ENCODE assay signal across 26 mouse cellular contexts in the genomic region with DNA sequence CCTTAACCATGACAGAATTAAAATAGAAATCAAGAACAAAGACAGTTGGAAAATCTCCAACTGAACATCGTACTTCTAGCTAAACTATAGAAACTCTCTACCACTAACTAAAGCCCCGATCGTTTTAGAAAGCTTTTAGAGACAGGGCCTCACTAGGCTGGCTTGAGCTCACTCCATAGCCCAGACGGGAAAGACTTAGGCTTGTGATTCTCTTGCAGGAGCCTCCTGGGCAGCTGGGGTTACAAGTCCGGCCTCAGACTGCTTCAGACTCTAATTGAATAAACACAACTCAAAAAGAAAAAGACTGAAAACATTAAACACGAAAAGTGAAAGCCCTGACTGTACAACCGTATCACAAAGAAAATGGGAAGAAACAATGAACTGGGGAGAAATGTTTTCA.
A peak's percentile ranks its signal among the peaks of the same experiment; 100 is the strongest.
DNase-seq lines count a peak whose midpoint lies in the region; ATAC-seq and TF ChIP-seq lines count a peak whose summit lies in the region.
"Had no signal": no experiment of that assay in that cellular context is flagged by ENCODE, and none has a peak within 500 bp of the region (broad histone marks: within the 10 kb centered on the region; RNA-seq: fewer than 3 reads in every experiment).

No protein-coding gene starts in this region.

- H3K36me3 ChIP-seq in hindbrain, embryonic 12.5 days: no peaks in the 10 kb centered on the region
- H3K36me3 ChIP-seq in hindbrain, postnatal 0 days (ENCODE audit: insufficient read depth, low read length): no peaks in the 10 kb centered on the region
- H3K36me3 ChIP-seq: embryonic facial prominence, embryonic 12.5 days; embryonic facial prominence, embryonic 15.5 days; forebrain, embryonic 12.5 days; heart, embryonic 12.5 days; heart, embryonic 15.5 days; intestine, embryonic 15.5 days had no signal

- H3K27me3 ChIP-seq in hindbrain, embryonic 12.5 days: no peaks in the 10 kb centered on the region; the same call in 1 of the 2 replicates
- no peaks in the 10 kb centered on the region for H3K27me3 ChIP-seq in hindbrain, postnatal 0 days (ENCODE audit: insufficient read depth, low read length)
- H3K27me3 ChIP-seq: embryonic facial prominence, embryonic 12.5 days; embryonic facial prominence, embryonic 15.5 days; forebrain, embryonic 12.5 days; heart, embryonic 12.5 days; heart, embryonic 15.5 days; intestine, embryonic 15.5 days had no signal

- TF ChIP-seq CTCF in gastrocnemius, adult 2 months (IDR thresholded peaks at IDR 0.05): no peak
- no peak for TF ChIP-seq CTCF in hindbrain, postnatal 0 days (IDR thresholded peaks at IDR 0.05; ENCODE audit: low read depth)
- no peak for TF ChIP-seq CTCF in brain, embryonic 14.5 days (IDR thresholded peaks at IDR 0.05; ENCODE audit: borderline replicate concordance, extremely low read depth, insufficient read depth, insufficient read length)
- no peak for TF ChIP-seq CTCF in lung, adult 2 months (IDR thresholded peaks at IDR 0.05; ENCODE audit: insufficient read depth, low read length)

- no peak for TF ChIP-seq POLR2A in brain, embryonic 14.5 days (IDR thresholded peaks at IDR 0.05; ENCODE audit: borderline replicate concordance, extremely low read depth, insufficient read depth, insufficient read length, poor library complexity, severe bottlenecking)
- no peak for TF ChIP-seq POLR2A in lung, adult 2 months (IDR thresholded peaks at IDR 0.05; ENCODE audit: borderline replicate concordance, extremely low read depth, low read depth, low read length)

- no peak overlapping the region for H3K4me3 ChIP-seq in gastrocnemius, adult 2 months
- no peak overlapping the region for H3K4me3 ChIP-seq in hindbrain, embryonic 12.5 days
- no peak overlapping the region for H3K4me3 ChIP-seq in hindbrain, postnatal 0 days (ENCODE audit: low read length)
- no peak overlapping the region for H3K4me3 ChIP-seq in lung, adult 2 months (replicated peaks; ENCODE audit: extremely low read depth, low read depth, low read length)
- H3K4me3 ChIP-seq: embryonic facial prominence, embryonic 12.5 days; embryonic facial prominence, embryonic 15.5 days; forebrain, embryonic 12.5 days; heart, embryonic 12.5 days; heart, embryonic 15.5 days; intestine, embryonic 15.5 days had no signal

- intact Hi-C loops in gastrocnemius, adult 2 months (cut with DNase I): no loop called here
- intact Hi-C loops in gastrocnemius, postnatal 36 days (cut with DNase I): no loop called here

- H3K9ac ChIP-seq in hindbrain, embryonic 12.5 days: no peak overlapping the region
- no peak overlapping the region for H3K9ac ChIP-seq in hindbrain, postnatal 0 days (replicated peaks; ENCODE audit: low read length)
- H3K9ac ChIP-seq: embryonic facial prominence, embryonic 12.5 days; embryonic facial prominence, embryonic 15.5 days; forebrain, embryonic 12.5 days; heart, embryonic 12.5 days; heart, embryonic 15.5 days; hindbrain, embryonic 14.5 days; intestine, embryonic 15.5 days had no signal

- peak; percentile 72; the same call in 1 of the 2 replicates for ATAC-seq in hindbrain, embryonic 12.5 days (ENCODE audit: low FRiP score)
- no peak for ATAC-seq in hindbrain, postnatal 0 days
- ATAC-seq: CD4-positive, CD25-positive, alpha-beta regulatory T cell, adult 4 months; forebrain, embryonic 16.5 days; intestine, embryonic 15.5 days had no signal

- 0 out of 2 replicates have a peak, but pooled peaks cover 3% of the 10 kb centered on the region for H3K4me1 ChIP-seq in hindbrain, embryonic 12.5 days
- no peaks in the 10 kb centered on the region for H3K4me1 ChIP-seq in hindbrain, postnatal 0 days (ENCODE audit: insufficient read depth, low read length)
- H3K4me1 ChIP-seq in lung, adult 2 months (ENCODE audit: control insufficient read depth, insufficient read depth, low read length): no peaks in the 10 kb centered on the region
- H3K4me1 ChIP-seq: embryonic facial prominence, embryonic 12.5 days; embryonic facial prominence, embryonic 15.5 days; intestine, embryonic 15.5 days had no signal

- H3K9me3 ChIP-seq in hindbrain, embryonic 12.5 days (replicated peaks): no peaks in the 10 kb centered on the region
- H3K9me3 ChIP-seq in hindbrain, postnatal 0 days (ENCODE audit: low read length): no peaks in the 10 kb centered on the region
- H3K9me3 ChIP-seq: embryonic facial prominence, embryonic 15.5 days; forebrain, embryonic 12.5 days; heart, embryonic 15.5 days; intestine, embryonic 15.5 days had no signal

- no peak overlapping the region for H3K4me2 ChIP-seq in hindbrain, embryonic 12.5 days (replicated peaks)
- no peak overlapping the region for H3K4me2 ChIP-seq in hindbrain, postnatal 0 days (ENCODE audit: low read depth, low read length)
- H3K4me2 ChIP-seq: embryonic facial prominence, embryonic 12.5 days; embryonic facial prominence, embryonic 15.5 days; forebrain, embryonic 12.5 days; heart, embryonic 12.5 days; heart, embryonic 15.5 days; hindbrain, embryonic 14.5 days; intestine, embryonic 15.5 days had no signal

- WGBS in hindbrain, embryonic 12.5 days: 32% methylated on average over 7 of the region's 7 CpGs
- 29% methylated on average over 7 of the region's 7 CpGs for WGBS in hindbrain, postnatal 0 days
- 49% methylated on average over 7 of the region's 7 CpGs for WGBS in lung, adult 2 months

- no peak for DNase-seq in gastrocnemius, adult 2 months
- DNase-seq in gastrocnemius, postnatal 36 days: no peak
- DNase-seq in hindbrain, postnatal 0 days (ENCODE audit: low spot score): no peak
- DNase-seq in brain, embryonic 14.5 days (ENCODE audit: low read depth): peak; percentile 39
- no peak for DNase-seq in lung, adult 2 months
- DNase-seq: adrenal gland, adult 2 months; adrenal gland, postnatal 14 days; cerebellum, adult 11-12 months; cerebellum, adult 8-10 months; cerebellum, postnatal 10 days; cerebellum, postnatal 36 days; gastrocnemius, postnatal 14 days; heart, adult 18-20 months; heart, postnatal 10 days; heart, postnatal 36 days; kidney, adult 11 months had no signal

- H3K27ac ChIP-seq in gastrocnemius, adult 2 months: peak overlapping the region; percentile 90
- no peak overlapping the region for H3K27ac ChIP-seq in hindbrain, embryonic 12.5 days
- H3K27ac ChIP-seq in hindbrain, postnatal 0 days: no peak overlapping the region
- H3K27ac ChIP-seq: embryonic facial prominence, embryonic 12.5 days; embryonic facial prominence, embryonic 15.5 days; forebrain, embryonic 12.5 days; heart, embryonic 15.5 days; hindbrain, embryonic 14.5 days; intestine, embryonic 15.5 days had no signal
